Mouse (Mus musculus) kidney, adult 2 months (tissue): ENCODE results near the gene Rilpl1. TPM values are rescaled to one million over a fixed set of nuclear protein-coding genes. Genes with fewer than 3 reads are reported as not detected.
A peak's percentile ranks its signal among the peaks of the same experiment; 100 is the strongest.

Experiments
- DNase-seq: peaks from one replicate; pipeline ENCODE4 v3.0.0; 2021
- H3K27ac ChIP-seq: fragments of 200-500 bp; 2 replicates; pipeline ENCODE4 v1.5.1; 2012; ENCODE audit warnings: low read depth, low read length, control low read depth, inconsistent platforms; ENCODE audit not compliant: insufficient read depth
- H3K27me3 ChIP-seq: fragments of 200-500 bp; replicated peaks from 2 replicates; pipeline ENCODE4 v1.6.1; 2012; ENCODE audit warnings: mild to moderate bottlenecking, moderate library complexity, low read length, inconsistent platforms; ENCODE audit not compliant: control insufficient read depth, insufficient read depth
- H3K36me3 ChIP-seq: fragments of 200-500 bp; 2 replicates; pipeline ENCODE4 v1.6.1; 2012; ENCODE audit warnings: mild to moderate bottlenecking, moderate library complexity, low read length, inconsistent platforms; ENCODE audit not compliant: control insufficient read depth, insufficient read depth
- H3K4me1 ChIP-seq: fragments of 200-500 bp; 2 replicates; pipeline ENCODE4 v1.6.1; 2011; ENCODE audit warnings: low read length; ENCODE audit not compliant: control insufficient read depth, insufficient read depth
- H3K4me3 ChIP-seq: fragments of 200-500 bp; 2 replicates; pipeline ENCODE4 v1.5.1; 2011; ENCODE audit warnings: mild to moderate bottlenecking, low read depth, low read length, control low read depth; ENCODE audit not compliant: insufficient read depth
- CTCF ChIP-seq: fragments of 200-500 bp; conservative IDR thresholded peaks from 2 replicates; pipeline ENCODE4 v1.5.1; 2011; ENCODE audit warnings: low read depth, mild to moderate bottlenecking, control low read depth, low read length, moderate library complexity, mixed read lengths; ENCODE audit not compliant: insufficient read depth, insufficient read length
- POLR2A ChIP-seq: fragments of 200-500 bp; IDR thresholded peaks from one replicate; pipeline ENCODE4 v1.6.1; 2011; ENCODE audit warnings: low read depth, low read length, control low read depth
- WGBS: fragments of 180-500 bp; shearing (Covaris S2); methylation state at CpG from one replicate; pipeline ENCODE4 v1.1.7; 2018; 5-methylcytosine and 5-hydroxymethylcytosine counted together
- polyA plus RNA-seq: library from polyadenylated mRNA; depleted of rRNA; stranded (reverse); fragments of >200 nt; gene quantifications from 2 replicates; pipeline ENCODE4 v1.2.3, GENCODE M21; 2012; rRNA removed

Rilpl1 gene
- polyA plus RNA-seq, 1 experiment: 12.5 TPM

DNA sequence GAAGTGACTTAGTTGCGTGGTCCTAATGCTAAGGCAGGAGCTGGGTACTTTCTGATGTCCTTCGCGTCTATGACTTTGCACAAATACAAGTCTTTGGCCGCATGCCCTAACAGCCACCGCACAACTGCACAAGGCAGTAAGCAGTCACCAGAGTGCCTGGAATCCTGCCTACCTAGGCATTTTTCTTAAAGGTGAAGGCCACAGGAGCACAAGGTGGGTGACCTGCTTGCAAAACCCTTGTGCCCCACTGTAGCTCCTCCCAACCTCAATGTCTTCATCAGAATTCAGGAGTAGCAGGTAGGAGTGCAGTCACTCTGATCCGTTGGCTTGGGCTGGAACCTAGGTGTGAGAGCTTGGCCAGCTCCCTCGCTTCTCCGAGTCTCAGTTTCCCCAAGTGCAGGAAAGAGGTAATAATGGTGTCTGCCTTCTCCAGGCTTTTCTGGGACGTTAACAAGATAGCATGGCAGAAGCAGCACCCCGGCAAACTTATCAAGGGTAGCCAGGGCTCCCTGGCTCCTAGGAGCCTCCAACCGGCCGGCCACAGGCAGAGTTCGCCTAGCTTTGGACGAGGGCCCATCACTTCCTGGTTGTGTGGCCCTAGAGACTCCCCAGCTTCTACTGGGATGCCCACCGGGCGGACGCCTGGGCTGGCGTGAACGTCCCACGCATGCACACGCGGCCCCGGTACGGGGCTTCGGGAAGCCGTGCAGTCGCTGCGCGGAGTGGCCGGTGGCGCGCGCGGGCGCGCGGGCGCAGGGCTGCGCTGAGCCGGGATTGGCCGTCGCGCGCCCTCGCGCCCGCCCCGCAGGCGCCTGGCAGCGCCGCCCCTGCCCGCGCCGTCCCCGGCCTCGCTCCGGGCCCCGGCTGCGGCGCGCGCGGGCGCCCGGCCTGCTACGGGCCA is 86.3 kb downstream of the Rilpl1 start:
- 22% methylated on average over 65 of the region's 66 CpGs for WGBS
- Histone ChIP-seq H3K4me1 (peaks cover 23% of the 10 kb centered on the region; the same call in 1 of the 2 replicates), H3K27me3 (no peaks in the 10 kb centered on the region), H3K36me3 (no peaks in the 10 kb centered on the region), H3K27ac (peak overlapping the region; percentile 91), H3K4me3 (peak overlapping the region; percentile 75)
- DNase-seq: peak; percentile 92
- no peak for TF ChIP-seq CTCF
- no peak for TF ChIP-seq POLR2A

DNA sequence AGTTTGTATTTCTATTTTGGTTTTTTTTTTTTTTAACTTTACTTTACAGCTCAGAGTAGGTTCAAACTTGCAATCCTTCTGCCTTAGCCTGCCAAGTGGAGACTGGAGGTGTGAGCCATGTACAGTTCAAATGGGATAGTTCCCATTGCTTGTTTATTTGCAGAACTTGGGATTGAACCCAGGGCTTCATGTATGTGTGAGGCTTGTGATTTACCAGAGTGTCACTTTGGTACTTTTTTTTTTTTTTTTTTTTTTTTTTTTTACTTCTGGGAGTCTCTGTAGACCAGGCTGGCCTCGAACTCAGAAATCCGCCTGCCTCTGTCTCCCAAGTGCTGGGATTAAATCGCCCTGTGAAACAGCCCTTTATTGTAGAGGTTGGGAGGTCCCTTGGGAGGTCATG is 87.0 kb downstream of the Rilpl1 start:
- TF ChIP-seq CTCF (no peak), POLR2A (no peak)
- WGBS: 57% methylated on average over 3 of the region's 3 CpGs
- Histone ChIP-seq H3K27me3 (no peaks in the 10 kb centered on the region), H3K27ac (peak overlapping the region; percentile 91), H3K4me1 (peaks cover 17% of the 10 kb centered on the region; the same call in 1 of the 2 replicates), H3K36me3 (no peaks in the 10 kb centered on the region), H3K4me3 (peak overlapping the region; percentile 75; the same call in 1 of the 2 replicates)
- no peak for DNase-seq

Other genes starting within 250 kb of the Rilpl1 start
- gene Mphosph9, start 203.4 kb downstream of the Rilpl1 start, polyA plus RNA-seq: 2.5 and 3.1 TPM in 2 replicates
- 7.2 and 8.0 TPM in 2 replicates for gene 2810006K23Rik, start 203.3 kb downstream of the Rilpl1 start, polyA plus RNA-seq
- gene Cdk2ap1, start 168.3 kb downstream of the Rilpl1 start, polyA plus RNA-seq: 76.6 and 79.8 TPM in 2 replicates
- gene Sbno1, start 105.4 kb downstream of the Rilpl1 start, polyA plus RNA-seq: 16.7 and 20.8 TPM in 2 replicates
- 75.9 and 81.1 TPM in 2 replicates for gene Kmt5a, start 91.5 kb downstream of the Rilpl1 start, polyA plus RNA-seq
- gene Rilpl2, start 53.0 kb downstream of the Rilpl1 start, polyA plus RNA-seq: 44.3 and 46.3 TPM in 2 replicates
- 4.3 and 5.9 TPM in 2 replicates for gene Snrnp35, start 48.3 kb downstream of the Rilpl1 start, polyA plus RNA-seq
- gene Tmed2, start 9.3 kb upstream of the Rilpl1 start, polyA plus RNA-seq: 97.9 and 128 TPM in 2 replicates
- 7.4 and 8.9 TPM in 2 replicates for gene Ddx55, start 21.5 kb upstream of the Rilpl1 start, polyA plus RNA-seq
- gene Eif2b1, start 47.7 kb upstream of the Rilpl1 start, polyA plus RNA-seq: 20.5 and 23.6 TPM in 2 replicates
- 34.5 and 35.1 TPM in 2 replicates for gene Gtf2h3, start 47.7 kb upstream of the Rilpl1 start, polyA plus RNA-seq
- gene Atp6v0a2, start 97.2 kb upstream of the Rilpl1 start, polyA plus RNA-seq: 37.1 and 47.2 TPM in 2 replicates
- gene Dnah10, start 193.7 kb upstream of the Rilpl1 start, polyA plus RNA-seq: 0.15 and 0.25 TPM in 2 replicates